Mouse (Mus musculus) heart, embryonic 14.5 days (tissue): ENCODE measurements around the gene Cxcl9. TPM values are rescaled to one million over a fixed set of nuclear protein-coding genes. Genes with fewer than 3 reads are reported as not detected.

ENCODE experiments used
- ATAC-seq: fragments of 200-750 bp; cut with Nextera tagmentation; 2 replicates; pipeline ENCODE4 v1.8.0; 2017; ENCODE audit warnings: low read depth, moderate TSS enrichment; ENCODE audit not compliant: insufficient number of reproducible peaks, insufficient read depth, low FRiP score
- H3K27ac ChIP-seq, 2 experiments: fragments of 200-500 bp in 1 of 2; fragments of 300-500 bp in 1 of 2; sonication (generic) in 1 of 2; replicated peaks in 1 of 2; 2 replicates each; pipeline ENCODE4 v1.5.1; 2012 to 2014; ENCODE audit warnings: low read depth in 2 of 2, low read length in 2 of 2, control low read depth in 1 of 2, mild to moderate bottlenecking in 1 of 2, mixed read lengths in 1 of 2; ENCODE audit not compliant: control insufficient read depth in 1 of 2, insufficient read depth in 1 of 2
- H3K27me3 ChIP-seq: fragments of 300-500 bp; sonication (generic); 2 replicates; pipeline ENCODE4 v1.6.1; 2014; ENCODE audit warnings: mild to moderate bottlenecking, low read length, control low read depth; ENCODE audit not compliant: control insufficient read depth, insufficient read depth
- H3K36me3 ChIP-seq: fragments of 300-500 bp; sonication (generic); 2 replicates; pipeline ENCODE4 v1.6.1; 2014; ENCODE audit warnings: mild to moderate bottlenecking, control low read depth, low read length, mixed read lengths; ENCODE audit not compliant: control insufficient read depth, insufficient read depth
- H3K4me1 ChIP-seq, 2 experiments: fragments of 200-500 bp in 1 of 2; fragments of 300-500 bp in 1 of 2; sonication (generic) in 1 of 2; 2 replicates each; pipeline ENCODE4 v1.6.1; 2012 to 2014; ENCODE audit warnings: low read length in 2 of 2, control low read depth in 1 of 2, mixed read lengths in 1 of 2; ENCODE audit not compliant: control insufficient read depth in 2 of 2, insufficient read depth in 2 of 2
- H3K4me2 ChIP-seq: fragments of 300-500 bp; sonication (generic); 2 replicates; pipeline ENCODE4 v1.6.1; 2014; ENCODE audit warnings: mild to moderate bottlenecking, low read length
- H3K4me3 ChIP-seq, 2 experiments: fragments of 200-500 bp in 1 of 2; fragments of 300-500 bp in 1 of 2; sonication (generic) in 1 of 2; 2 replicates each; pipeline ENCODE4 v1.5.1; 2012 to 2014; ENCODE audit warnings: low read length in 2 of 2, mild to moderate bottlenecking in 2 of 2, control low read depth in 1 of 2, low read depth in 1 of 2, moderate library complexity in 1 of 2; ENCODE audit not compliant: control insufficient read depth in 1 of 2, insufficient read depth in 1 of 2
- H3K9ac ChIP-seq: fragments of 300-500 bp; sonication (generic); 2 replicates; pipeline ENCODE4 v1.6.1; 2014; ENCODE audit warnings: mild to moderate bottlenecking, low read length
- H3K9me3 ChIP-seq: fragments of 300-500 bp; sonication (generic); 2 replicates; pipeline ENCODE4 v1.6.1; 2016; ENCODE audit warnings: low read length, control low read depth; ENCODE audit not compliant: control insufficient read depth
- WGBS: fragments of 180-500 bp; shearing (Covaris S2); extraction: QIAGEN DNeasy Blood & Tissue Kit; methylation state at CpG from one replicate; pipeline ENCODE4 v1.1.7; 2014; 5-methylcytosine and 5-hydroxymethylcytosine counted together
- polyA plus RNA-seq: library from polyadenylated mRNA; unstranded; fragments of >200 nt; fragmentation: Nextera tagmentation; extraction: Ambion mirVana; gene quantifications from 2 replicates; pipeline ENCODE4 v1.2.1, GENCODE M21; 2014

The Cxcl9 gene
- polyA plus RNA-seq, 1 experiment from 2014 or later, result not detected

- Histone ChIP-seq H3K27me3 (no peaks in the 10 kb centered on the region), H3K4me1 (peaks cover 3% of the 10 kb centered on the region in 2 experiments; a peak in 2 of 4 replicates), H3K36me3 (no peaks in the 10 kb centered on the region), H3K9me3 (no peaks in the 10 kb centered on the region), H3K4me3 (no peak overlapping the region), H3K9ac (no peak overlapping the region), H3K27ac (no peak overlapping the region), H3K4me2 (no peak overlapping the region)
- ATAC-seq, result no peak
- 84% methylated on average over 4 of the region's 4 CpGs for WGBS
These were observed 5.3 kb downstream of the Cxcl9 start for GRCm38 (mm10) chr5:92322612-92323011.

- Histone ChIP-seq H3K4me3 (no peak overlapping the region), H3K4me1 (peaks cover 3% of the 10 kb centered on the region in 2 experiments; a peak in 2 of 4 replicates), H3K27me3 (no peaks in the 10 kb centered on the region), H3K9ac (no peak overlapping the region), H3K4me2 (no peak overlapping the region), H3K36me3 (no peaks in the 10 kb centered on the region), H3K9me3 (no peaks in the 10 kb centered on the region), H3K27ac (0 out of 4 replicates have a peak overlapping the region, but pooled peaks of 1 of the 2 experiments have one; percentile 3)
- WGBS, result 56% methylated on average over 8 of the region's 8 CpGs
- ATAC-seq, result no peak
These were observed 6.1 kb downstream of the Cxcl9 start for GRCm38 (mm10) chr5:92321631-92322400.

GRCm38 (mm10) chr5:92318596-92318995 lies 9.3 kb downstream of the Cxcl9 start:
- Histone ChIP-seq H3K36me3 (no peaks in the 10 kb centered on the region), H3K9me3 (no peaks in the 10 kb centered on the region), H3K4me3 (no peak overlapping the region), H3K27me3 (no peaks in the 10 kb centered on the region), H3K27ac (no peak overlapping the region), H3K9ac (no peak overlapping the region), H3K4me2 (no peak overlapping the region), H3K4me1 (peaks cover 3% of the 10 kb centered on the region in 2 experiments; a peak in 2 of 4 replicates)
- WGBS, result 84% methylated on average over 14 of the region's 14 CpGs
- no peak for ATAC-seq

- Histone ChIP-seq H3K4me1 (peaks cover 1 to 3% of the 10 kb centered on the region in 2 experiments; a peak in 2 of 4 replicates), H3K27ac (no peak overlapping the region), H3K9me3 (no peaks in the 10 kb centered on the region), H3K4me2 (no peak overlapping the region), H3K36me3 (no peaks in the 10 kb centered on the region), H3K4me3 (no peak overlapping the region), H3K27me3 (no peaks in the 10 kb centered on the region), H3K9ac (no peak overlapping the region)
- WGBS, result 81% methylated on average over 7 of the region's 7 CpGs
- no peak for ATAC-seq
These were observed 9.8 kb downstream of the Cxcl9 start for GRCm38 (mm10) chr5:92318119-92318518.

- no peak overlapping the region for H3K27ac ChIP-seq
- no peaks in the 10 kb centered on the region for H3K36me3 ChIP-seq
- no peaks in the 10 kb centered on the region for H3K27me3 ChIP-seq
- no peak overlapping the region for H3K9ac ChIP-seq
- 44% methylated on average over 7 of the region's 7 CpGs for WGBS
- ATAC-seq, result no peak
- no peaks in the 10 kb centered on the region for H3K9me3 ChIP-seq
- H3K4me3 ChIP-seq, result no peak overlapping the region
- H3K4me2 ChIP-seq, result no peak overlapping the region
- peaks cover 0 to 11% of the 10 kb centered on the region in 2 experiments for H3K4me1 ChIP-seq
These were observed 14.1 kb downstream of the Cxcl9 start for GRCm38 (mm10) chr5:92313776-92314175.

GRCm38 (mm10) chr5:92312046-92312715 lies 15.7 kb downstream of the Cxcl9 start:
- no peak overlapping the region for H3K9ac ChIP-seq
- peaks cover 0 to 13% of the 10 kb centered on the region in 2 experiments for H3K4me1 ChIP-seq
- H3K27me3 ChIP-seq, result no peaks in the 10 kb centered on the region
- 12% methylated on average over 13 of the region's 13 CpGs for WGBS
- H3K4me2 ChIP-seq, result 0 out of 2 replicates have a peak overlapping the region, but pooled peaks have one; percentile 4
- H3K4me3 ChIP-seq, result no peak overlapping the region
- no peaks in the 10 kb centered on the region for H3K9me3 ChIP-seq
- 0 out of 2 replicates have a peak, but pooled peaks cover 6% of the 10 kb centered on the region for H3K36me3 ChIP-seq
- no peak for ATAC-seq
- H3K27ac ChIP-seq, result no peak overlapping the region

GRCm38 (mm10) chr5:92309681-92310511 lies 18.0 kb downstream of the Cxcl9 start, which contains the start of gene Sdad1:
Gene Sdad1, minus strand, starts transcription at chr5:92310479.
- ATAC-seq, result peak; percentile 75
- peak within 1 kb of the TSS; percentile 53 to 65; a peak in 3 of 4 replicates for H3K27ac ChIP-seq
- H3K36me3 ChIP-seq, result peaks cover 16% of the 10 kb centered on the region
- H3K9me3 ChIP-seq, result no peaks in the 10 kb centered on the region
- 2% methylated on average over 41 of the region's 41 CpGs for WGBS
- no peaks in the 10 kb centered on the region for H3K27me3 ChIP-seq
- peak within 1 kb of the TSS; percentile 91 for H3K4me3 ChIP-seq
- H3K4me2 ChIP-seq, result peak within 1 kb of the TSS; percentile 77
- H3K4me1 ChIP-seq, result peaks cover 0 to 13% of the 10 kb centered on the region in 2 experiments
- peak within 1 kb of the TSS; percentile 89 for H3K9ac ChIP-seq
